In genomic region chr13:98705501-98705900, GRCm38 (mm10) we compare ENCODE assay signal across 18 mouse cellular contexts. TPM values are rescaled to one million over a fixed set of nuclear protein-coding genes. Genes with fewer than 3 reads are reported as not detected.
"Had no signal": no experiment of that assay in that cellular context is flagged by ENCODE, and none has a peak within 500 bp of the region (broad histone marks: within the 10 kb centered on the region; RNA-seq: fewer than 3 reads in every experiment).

No protein-coding gene starts in this region.

- H3K9ac ChIP-seq: neural tube, embryonic 12.5 days; neural tube, embryonic 13.5 days; neural tube, embryonic 15.5 days; stomach, embryonic 15.5 days had no signal

- H3K9me3 ChIP-seq: neural tube, embryonic 12.5 days; neural tube, embryonic 15.5 days; stomach, embryonic 15.5 days had no signal

- DNase-seq: retina, postnatal 1 day; right cerebral cortex, adult 18-20 months; right cerebral cortex, postnatal 14 days; right cerebral cortex, postnatal 25 days; right cerebral cortex, postnatal 4 days; spleen, adult 18-20 months; thymus, adult 18-20 months; thymus, adult 2 months; thymus, postnatal 14 days; thymus, postnatal 25 days; thymus, postnatal 36 days; thymus, postnatal 4 days had no signal

- H3K27me3 ChIP-seq: neural tube, embryonic 12.5 days; neural tube, embryonic 13.5 days; neural tube, embryonic 15.5 days; stomach, embryonic 15.5 days had no signal

- H3K4me3 ChIP-seq: neural tube, embryonic 12.5 days; neural tube, embryonic 13.5 days; neural tube, embryonic 15.5 days; stomach, embryonic 15.5 days had no signal

- H3K4me1 ChIP-seq: neural tube, embryonic 12.5 days; neural tube, embryonic 13.5 days; neural tube, embryonic 15.5 days had no signal

- H3K27ac ChIP-seq: neural tube, embryonic 12.5 days; neural tube, embryonic 13.5 days; neural tube, embryonic 15.5 days; stomach, embryonic 15.5 days had no signal

- H3K4me2 ChIP-seq: neural tube, embryonic 12.5 days; neural tube, embryonic 13.5 days; neural tube, embryonic 15.5 days; stomach, embryonic 15.5 days had no signal

- H3K36me3 ChIP-seq: neural tube, embryonic 12.5 days; neural tube, embryonic 13.5 days; neural tube, embryonic 15.5 days; stomach, embryonic 15.5 days had no signal

RNA-seq across cellular contexts. Expression of gene Tmem171, which starts 10.9 kb away (rescaled TPM):
- total RNA-seq: neutrophil, adult 5-6 weeks had no signal
- polyA plus RNA-seq: neural tube, embryonic 12.5 days; neural tube, embryonic 13.5 days; neural tube, embryonic 14.5 days; neural tube, embryonic 15.5 days had no signal
